Mouse (Mus musculus) thymus, postnatal 10 days (tissue): ENCODE data around the gene Fam78a.
A peak's percentile ranks its signal among the peaks of the same experiment; 100 is the strongest.
"Not testable (repeated sequence)": the region's sequence is repeated elsewhere in the genome, so short reads cannot be mapped to it uniquely, and the experiment has no call there.

Experiments
- DNase-seq, 2 experiments: peaks; one replicate each; pipeline ENCODE4 v3.0.0; 2021; ENCODE audit warnings: low spot score in 2 of 2

The Fam78a gene

GRCm38 (mm10) chr2:32043836-32044235 lies 40.8 kb downstream of the Fam78a start:
- DNase-seq = no peak

GRCm38 (mm10) chr2:32041087-32041486 lies 43.6 kb downstream of the Fam78a start:
- no peak for DNase-seq

GRCm38 (mm10) chr2:32040646-32041045 lies 44.0 kb downstream of the Fam78a start:
- not testable (repeated sequence) for DNase-seq

- no peak for DNase-seq
Measured at GRCm38 (mm10) chr2:32038661-32039081, 46.0 kb downstream of the Fam78a start.

- peak in 1 of 2 experiments; percentile 58 for DNase-seq
Measured at GRCm38 (mm10) chr2:32037279-32037858, 47.3 kb downstream of the Fam78a start.

- DNase-seq = peak; percentile 71 to 73
Measured at GRCm38 (mm10) chr2:32034206-32034605, 50.5 kb downstream of the Fam78a start.

- no peak for DNase-seq
Measured at GRCm38 (mm10) chr2:32033436-32033835, 51.2 kb downstream of the Fam78a start.

- DNase-seq = peak; percentile 37 to 41
Measured at GRCm38 (mm10) chr2:32029636-32030035, 55.0 kb downstream of the Fam78a start.

GRCm38 (mm10) chr2:32024372-32024771 lies 60.3 kb downstream of the Fam78a start:
- DNase-seq = no peak

GRCm38 (mm10) chr2:32020229-32020628 lies 64.4 kb downstream of the Fam78a start:
- DNase-seq = no peak

- DNase-seq = no peak
Measured at GRCm38 (mm10) chr2:32019704-32020103, 65.0 kb downstream of the Fam78a start.

GRCm38 (mm10) chr2:32008716-32009115 lies 75.9 kb downstream of the Fam78a start:
- no peak for DNase-seq

- DNase-seq = no peak
Measured at GRCm38 (mm10) chr2:32008311-32008710, 76.3 kb downstream of the Fam78a start.
